In genomic region chr5:91352645-91353044, GRCm38 (mm10) we compare ENCODE assay signal across 19 mouse cellular contexts. TPM values are rescaled to one million over a fixed set of nuclear protein-coding genes. Genes with fewer than 3 reads are reported as not detected.
DNase-seq lines count a peak whose midpoint lies in the region; ATAC-seq and TF ChIP-seq lines count a peak whose summit lies in the region.
"Had no signal": no experiment of that assay in that cellular context is flagged by ENCODE, and none has a peak within 500 bp of the region (broad histone marks: within the 10 kb centered on the region; RNA-seq: fewer than 3 reads in every experiment).

No protein-coding gene starts in this region.

- H3K27ac ChIP-seq in forebrain, embryonic 16.5 days (ENCODE audit: low read length) = no peak overlapping the region
- no peak overlapping the region for H3K27ac ChIP-seq in forebrain, postnatal 0 days (ENCODE audit: low read depth, low read length)
- no peak overlapping the region for H3K27ac ChIP-seq in kidney, embryonic 15.5 days
- H3K27ac ChIP-seq: embryonic facial prominence, embryonic 12.5 days; forebrain, embryonic 13.5 days; heart, adult 2 months; heart, embryonic 15.5 days; hindbrain, embryonic 15.5 days had no signal

- no peak overlapping the region for H3K4me2 ChIP-seq in forebrain, embryonic 16.5 days (ENCODE audit: low read length)
- no peak overlapping the region for H3K4me2 ChIP-seq in forebrain, postnatal 0 days (ENCODE audit: low read depth)
- H3K4me2 ChIP-seq in kidney, embryonic 15.5 days = no peak overlapping the region
- H3K4me2 ChIP-seq: embryonic facial prominence, embryonic 12.5 days; forebrain, embryonic 13.5 days; heart, embryonic 11.5 days; heart, embryonic 15.5 days; hindbrain, embryonic 15.5 days had no signal

- no peak overlapping the region for H3K9ac ChIP-seq in forebrain, embryonic 16.5 days (replicated peaks; ENCODE audit: low read depth, low read length)
- H3K9ac ChIP-seq in forebrain, postnatal 0 days = no peak overlapping the region
- no peak overlapping the region for H3K9ac ChIP-seq in kidney, embryonic 15.5 days
- H3K9ac ChIP-seq: embryonic facial prominence, embryonic 12.5 days; forebrain, embryonic 13.5 days; heart, embryonic 15.5 days; hindbrain, embryonic 15.5 days had no signal

- no peak overlapping the region for H3K4me3 ChIP-seq in forebrain, embryonic 16.5 days (replicated peaks; ENCODE audit: low read length)
- no peak overlapping the region for H3K4me3 ChIP-seq in forebrain, postnatal 0 days (ENCODE audit: low read depth, low read length)
- H3K4me3 ChIP-seq in kidney, embryonic 15.5 days (replicated peaks) = no peak overlapping the region
- H3K4me3 ChIP-seq: embryonic facial prominence, embryonic 12.5 days; forebrain, embryonic 13.5 days; heart, adult 2 months; heart, embryonic 15.5 days; hindbrain, embryonic 15.5 days had no signal

- no peak for TF ChIP-seq CTCF in forebrain, postnatal 0 days (IDR thresholded peaks at IDR 0.05; ENCODE audit: low read depth)
- no peak for TF ChIP-seq CTCF in brain, embryonic 14.5 days (IDR thresholded peaks at IDR 0.05; ENCODE audit: borderline replicate concordance, extremely low read depth, insufficient read depth, insufficient read length)

- TF ChIP-seq POLR2A in brain, embryonic 14.5 days (IDR thresholded peaks at IDR 0.05; ENCODE audit: borderline replicate concordance, extremely low read depth, insufficient read depth, insufficient read length, poor library complexity, severe bottlenecking) = no peak

- H3K36me3 ChIP-seq in forebrain, embryonic 16.5 days (ENCODE audit: control insufficient read depth, insufficient read depth) = no peaks in the 10 kb centered on the region
- no peaks in the 10 kb centered on the region for H3K36me3 ChIP-seq in forebrain, postnatal 0 days (ENCODE audit: insufficient read depth)
- no peaks in the 10 kb centered on the region for H3K36me3 ChIP-seq in kidney, embryonic 15.5 days
- H3K36me3 ChIP-seq: embryonic facial prominence, embryonic 12.5 days; heart, embryonic 15.5 days; hindbrain, embryonic 15.5 days had no signal

- H3K27me3 ChIP-seq in forebrain, embryonic 16.5 days (replicated peaks; ENCODE audit: control insufficient read depth, insufficient read depth, low read length) = no peaks in the 10 kb centered on the region
- H3K27me3 ChIP-seq in forebrain, postnatal 0 days (ENCODE audit: insufficient read depth, low read length) = no peaks in the 10 kb centered on the region
- H3K27me3 ChIP-seq in kidney, embryonic 15.5 days = no peaks in the 10 kb centered on the region
- H3K27me3 ChIP-seq: embryonic facial prominence, embryonic 12.5 days; forebrain, embryonic 13.5 days; heart, embryonic 15.5 days; hindbrain, embryonic 15.5 days had no signal

- 62% methylated on average over 5 of the region's 5 CpGs for WGBS in forebrain, embryonic 16.5 days
- WGBS in forebrain, postnatal 0 days = 59% methylated on average over 5 of the region's 5 CpGs
- WGBS in kidney, embryonic 15.5 days = 52% methylated on average over 5 of the region's 5 CpGs

- no peak for DNase-seq in forebrain, postnatal 0 days
- DNase-seq in kidney, adult 18-20 months = no peak
- DNase-seq in MN1 (ENCODE audit: low spot score) = peak; percentile 10
- peak; percentile 69 for DNase-seq in brain, embryonic 14.5 days (ENCODE audit: low read depth)
- DNase-seq in lung, postnatal 14 days = no peak
- DNase-seq: cerebellum, adult 11-12 months; cerebellum, adult 9-10 months; cerebellum, postnatal 25 days; gastrocnemius, postnatal 10 days; heart, adult 2 months; heart, postnatal 14 days; kidney, adult 11 months had no signal

- ATAC-seq in forebrain, embryonic 16.5 days = 0 out of 2 replicates have a peak, but pooled peaks have one; percentile 31
- no peak for ATAC-seq in forebrain, postnatal 0 days
- 0 out of 2 replicates have a peak, but pooled peaks have one; percentile 29 for ATAC-seq in kidney, embryonic 15.5 days (replicated peaks; ENCODE audit: low FRiP score)
- ATAC-seq: forebrain, embryonic 13.5 days had no signal

- no peaks in the 10 kb centered on the region for H3K4me1 ChIP-seq in forebrain, embryonic 16.5 days (replicated peaks; ENCODE audit: control insufficient read depth, insufficient read depth, low read length)
- no peaks in the 10 kb centered on the region for H3K4me1 ChIP-seq in forebrain, postnatal 0 days (ENCODE audit: insufficient read depth)
- no peaks in the 10 kb centered on the region for H3K4me1 ChIP-seq in kidney, embryonic 15.5 days
- H3K4me1 ChIP-seq: embryonic facial prominence, embryonic 12.5 days; forebrain, embryonic 13.5 days; heart, embryonic 15.5 days; hindbrain, embryonic 15.5 days had no signal

- H3K9me3 ChIP-seq in forebrain, embryonic 16.5 days (ENCODE audit: control insufficient read depth, low read length) = no peaks in the 10 kb centered on the region
- H3K9me3 ChIP-seq in forebrain, postnatal 0 days (ENCODE audit: low read length) = no peaks in the 10 kb centered on the region
- H3K9me3 ChIP-seq in kidney, embryonic 15.5 days (replicated peaks) = no peaks in the 10 kb centered on the region
- H3K9me3 ChIP-seq: embryonic facial prominence, embryonic 12.5 days; forebrain, embryonic 13.5 days; heart, embryonic 15.5 days; hindbrain, embryonic 15.5 days had no signal

RNA-seq across cellular contexts. Expression of gene Btc, which starts 50.1 kb away (rescaled TPM):
- polyA plus RNA-seq in forebrain, embryonic 16.5 days (2015; fragmentation: Nextera tagmentation; extraction: Ambion mirVana) = 0.09 TPM in 1 of 2 replicates, not detected in the other
- total RNA-seq in forebrain, postnatal 0 days (2014; rRNA removed) = 0.15 and 0.24 TPM in 2 replicates
- 0.06 and 0.15 TPM in 2 replicates for polyA plus RNA-seq in forebrain, postnatal 0 days (2015; fragmentation: Nextera tagmentation; extraction: Ambion mirVana)
- 8.6 and 10.9 TPM in 2 replicates for polyA plus RNA-seq in kidney, embryonic 15.5 days (2015; fragmentation: Nextera tagmentation; extraction: Ambion mirVana)
- 0.05 and 0.14 TPM in 2 replicates for polyA plus RNA-seq in brain, embryonic 14.5 days (2012; rRNA removed)
- polyA plus RNA-seq: hindbrain, embryonic 15.5 days had no signal

Comparison
In these comparisons a context has a peak if more than half of its experiments do, and no peak if none do; other contexts are left out.
1. DNase-seq: peak in MN1 (single experiment) and brain, embryonic 14.5 days (single experiment); none in forebrain, postnatal 0 days (single experiment), kidney, adult 18-20 months (single experiment) and lung, postnatal 14 days (single experiment).